Mouse (Mus musculus) heart, postnatal 14 days (tissue): ENCODE measurements at regions not wholly inside any gene's neighbourhood (a gene's known extent, or its start where the extent isn't known, plus 50 kb on each side); places are given as distances from the start of the nearest gene placed in this dataset.

ENCODE experiments used
- DNase-seq, 2 experiments: peaks; one replicate each; pipeline ENCODE4 v3.0.0; 2021 to 2022
- intact Hi-C: fragments of 180-260 bp; cut with DNase I; formaldehyde crosslinking; loops from one replicate; pipeline ENCODE4 v1.15.1; 2025

GRCm38 (mm10) chr15:67244908-67245657, 744.4 kb upstream of the Lrrc6 start:
- DNase-seq: no peak
- intact Hi-C loops: no loop called here

- DNase-seq: no peak
- intact Hi-C loops: no loop called here
Observed at GRCm38 (mm10) chr15:67235107-67235785, 734.5 kb upstream of the Lrrc6 start.

- no peak for DNase-seq
- intact Hi-C loops: no loop called here
Observed at GRCm38 (mm10) chr15:67229359-67229758, 728.6 kb upstream of the Lrrc6 start.

GRCm38 (mm10) chr15:67228633-67229032, 727.9 kb upstream of the Lrrc6 start:
- DNase-seq: no peak
- intact Hi-C loops: no loop called here

- no peak for DNase-seq
- intact Hi-C loops: no loop called here
Observed at GRCm38 (mm10) chr15:67227456-67228164, 726.9 kb upstream of the Lrrc6 start.

GRCm38 (mm10) chr15:67226900-67227299, 726.2 kb upstream of the Lrrc6 start:
- DNase-seq: no peak
- intact Hi-C loops: no loop called here
